Mouse (Mus musculus): ENCODE data around the gene Gabrg1. TPM values are rescaled to one million over a fixed set of nuclear protein-coding genes. Genes with fewer than 3 reads are reported as not detected.
A peak's percentile ranks its signal among the peaks of the same experiment; 100 is the strongest.

Gene Gabrg1
- not detected in 2 replicates for polyA plus RNA-seq (2015; fragmentation: Nextera tagmentation; extraction: Ambion mirVana)

- no peaks in the 10 kb centered on the region for H3K4me1 ChIP-seq (ENCODE audit: control insufficient read depth, insufficient read depth, low read length)
- H3K27me3 ChIP-seq (ENCODE audit: control insufficient read depth, insufficient read depth, low read length) = no peaks in the 10 kb centered on the region
- no peaks in the 10 kb centered on the region for H3K36me3 ChIP-seq (ENCODE audit: control insufficient read depth, insufficient read depth)
- H3K27ac ChIP-seq (ENCODE audit: low read length) = no peak within 1 kb of the TSS
- peak within 1 kb of the TSS; percentile 49 for H3K4me2 ChIP-seq (ENCODE audit: low read depth, low read length)
- no peaks in the 10 kb centered on the region for H3K9me3 ChIP-seq (replicated peaks; ENCODE audit: control insufficient read depth, low read length)
- ATAC-seq (replicated peaks; ENCODE audit: extremely low read depth, insufficient read depth, low FRiP score) = no peak
- peak within 1 kb of the TSS; percentile 15; the same call in 1 of the 2 replicates for H3K4me3 ChIP-seq (ENCODE audit: low read length)
- 7% methylated on average over 19 of the region's 19 CpGs for WGBS
- no peak within 1 kb of the TSS for H3K9ac ChIP-seq (ENCODE audit: low read length)
These were observed at the start of gene Gabrg1 for GRCm38 (mm10) chr5:70842192-70843095. Gene Gabrg1, minus strand, starts transcription at chr5:70842617.

GRCm38 (mm10) chr5:70884026-70884425 is 41.6 kb upstream of the Gabrg1 start:
- no peak for ATAC-seq (replicated peaks; ENCODE audit: extremely low read depth, insufficient read depth, low FRiP score)
- Histone ChIP-seq H3K36me3 (ENCODE audit: control insufficient read depth, insufficient read depth) (no peaks in the 10 kb centered on the region), H3K27me3 (ENCODE audit: control insufficient read depth, insufficient read depth, low read length) (no peaks in the 10 kb centered on the region), H3K4me1 (ENCODE audit: control insufficient read depth, insufficient read depth, low read length) (no peaks in the 10 kb centered on the region), H3K4me2 (ENCODE audit: low read depth, low read length) (no peak overlapping the region), H3K9me3 (replicated peaks; ENCODE audit: control insufficient read depth, low read length) (no peaks in the 10 kb centered on the region), H3K9ac (ENCODE audit: low read length) (no peak overlapping the region), H3K27ac (ENCODE audit: low read length) (no peak overlapping the region), H3K4me3 (ENCODE audit: low read length) (no peak overlapping the region)
- WGBS = 67% methylated on average over 3 of the region's 3 CpGs

- 65% methylated on average over 1 of the region's 1 CpGs for WGBS
- H3K36me3 ChIP-seq (ENCODE audit: control insufficient read depth, insufficient read depth) = no peaks in the 10 kb centered on the region
- no peaks in the 10 kb centered on the region for H3K4me1 ChIP-seq (ENCODE audit: control insufficient read depth, insufficient read depth, low read length)
- H3K9me3 ChIP-seq (replicated peaks; ENCODE audit: control insufficient read depth, low read length) = no peaks in the 10 kb centered on the region
- ATAC-seq (replicated peaks; ENCODE audit: extremely low read depth, insufficient read depth, low FRiP score) = no peak
- no peak overlapping the region for H3K9ac ChIP-seq (ENCODE audit: low read length)
- no peaks in the 10 kb centered on the region for H3K27me3 ChIP-seq (ENCODE audit: control insufficient read depth, insufficient read depth, low read length)
- no peak overlapping the region for H3K4me2 ChIP-seq (ENCODE audit: low read depth, low read length)
- no peak overlapping the region for H3K4me3 ChIP-seq (ENCODE audit: low read length)
- H3K27ac ChIP-seq (ENCODE audit: low read length) = no peak overlapping the region
These were observed 27.7 kb upstream of the Gabrg1 start for GRCm38 (mm10) chr5:70870081-70870480.

GRCm38 (mm10) chr5:70843096-70843734 is 798 bp upstream of the Gabrg1 start:
- Histone ChIP-seq H3K27me3 (ENCODE audit: control insufficient read depth, insufficient read depth, low read length) (no peaks in the 10 kb centered on the region), H3K27ac (ENCODE audit: low read length) (no peak overlapping the region), H3K9me3 (replicated peaks; ENCODE audit: control insufficient read depth, low read length) (no peaks in the 10 kb centered on the region), H3K4me1 (ENCODE audit: control insufficient read depth, insufficient read depth, low read length) (no peaks in the 10 kb centered on the region), H3K9ac (ENCODE audit: low read length) (no peak overlapping the region), H3K36me3 (ENCODE audit: control insufficient read depth, insufficient read depth) (no peaks in the 10 kb centered on the region), H3K4me3 (ENCODE audit: low read length) (no peak overlapping the region), H3K4me2 (ENCODE audit: low read depth, low read length) (peak overlapping the region; percentile 49)
- ATAC-seq (replicated peaks; ENCODE audit: extremely low read depth, insufficient read depth, low FRiP score) = no peak
- 16% methylated on average over 11 of the region's 11 CpGs for WGBS

- no peak overlapping the region for H3K9ac ChIP-seq (ENCODE audit: low read length)
- no peaks in the 10 kb centered on the region for H3K9me3 ChIP-seq (replicated peaks; ENCODE audit: control insufficient read depth, low read length)
- ATAC-seq (replicated peaks; ENCODE audit: extremely low read depth, insufficient read depth, low FRiP score) = no peak
- H3K4me1 ChIP-seq (ENCODE audit: control insufficient read depth, insufficient read depth, low read length) = no peaks in the 10 kb centered on the region
- 65% methylated on average over 2 of the region's 2 CpGs for WGBS
- no peak overlapping the region for H3K4me2 ChIP-seq (ENCODE audit: low read depth, low read length)
- no peak overlapping the region for H3K27ac ChIP-seq (ENCODE audit: low read length)
- no peaks in the 10 kb centered on the region for H3K36me3 ChIP-seq (ENCODE audit: control insufficient read depth, insufficient read depth)
- no peaks in the 10 kb centered on the region for H3K27me3 ChIP-seq (ENCODE audit: control insufficient read depth, insufficient read depth, low read length)
- no peak overlapping the region for H3K4me3 ChIP-seq (ENCODE audit: low read length)
These were observed 23.7 kb downstream of the Gabrg1 start for GRCm38 (mm10) chr5:70818681-70819080.

GRCm38 (mm10) chr5:70736156-70736555 is 106.3 kb downstream of the Gabrg1 start:
- Histone ChIP-seq H3K4me3 (ENCODE audit: low read length) (no peak overlapping the region), H3K4me2 (ENCODE audit: low read depth, low read length) (no peak overlapping the region), H3K27ac (ENCODE audit: low read length) (no peak overlapping the region), H3K36me3 (ENCODE audit: control insufficient read depth, insufficient read depth) (no peaks in the 10 kb centered on the region), H3K4me1 (ENCODE audit: control insufficient read depth, insufficient read depth, low read length) (no peaks in the 10 kb centered on the region), H3K9ac (ENCODE audit: low read length) (no peak overlapping the region), H3K9me3 (replicated peaks; ENCODE audit: control insufficient read depth, low read length) (no peaks in the 10 kb centered on the region), H3K27me3 (ENCODE audit: control insufficient read depth, insufficient read depth, low read length) (no peaks in the 10 kb centered on the region)
- 76% methylated on average over 2 of the region's 2 CpGs for WGBS
- no peak for ATAC-seq (replicated peaks; ENCODE audit: extremely low read depth, insufficient read depth, low FRiP score)

- no peak overlapping the region for H3K27ac ChIP-seq (ENCODE audit: low read length)
- no peaks in the 10 kb centered on the region for H3K9me3 ChIP-seq (replicated peaks; ENCODE audit: control insufficient read depth, low read length)
- ATAC-seq (replicated peaks; ENCODE audit: extremely low read depth, insufficient read depth, low FRiP score) = no peak
- no peak overlapping the region for H3K4me3 ChIP-seq (ENCODE audit: low read length)
- no peaks in the 10 kb centered on the region for H3K36me3 ChIP-seq (ENCODE audit: control insufficient read depth, insufficient read depth)
- no peaks in the 10 kb centered on the region for H3K4me1 ChIP-seq (ENCODE audit: control insufficient read depth, insufficient read depth, low read length)
- no peaks in the 10 kb centered on the region for H3K27me3 ChIP-seq (ENCODE audit: control insufficient read depth, insufficient read depth, low read length)
- no peak overlapping the region for H3K9ac ChIP-seq (ENCODE audit: low read length)
- no peak overlapping the region for H3K4me2 ChIP-seq (ENCODE audit: low read depth, low read length)
These were observed 138.1 kb downstream of the Gabrg1 start for GRCm38 (mm10) chr5:70704361-70704760.

All from heart, embryonic 16.5 days (tissue).